Mouse (Mus musculus): ENCODE measurements at regions not wholly inside any gene's neighbourhood (a gene's known extent, or its start where the extent isn't known, plus 50 kb on each side); places are given as distances from the start of the nearest gene placed in this dataset.
"Not testable (repeated sequence)": the region's sequence is repeated elsewhere in the genome, so short reads cannot be mapped to it uniquely, and the experiment has no call there.

GRCm38 (mm10) chr1:193513929-193514710 lies 144.0 kb upstream of the Camk1g start:
- no peak for ATAC-seq (ENCODE audit: insufficient number of reproducible peaks, low FRiP score, low TSS enrichment)

DNA sequence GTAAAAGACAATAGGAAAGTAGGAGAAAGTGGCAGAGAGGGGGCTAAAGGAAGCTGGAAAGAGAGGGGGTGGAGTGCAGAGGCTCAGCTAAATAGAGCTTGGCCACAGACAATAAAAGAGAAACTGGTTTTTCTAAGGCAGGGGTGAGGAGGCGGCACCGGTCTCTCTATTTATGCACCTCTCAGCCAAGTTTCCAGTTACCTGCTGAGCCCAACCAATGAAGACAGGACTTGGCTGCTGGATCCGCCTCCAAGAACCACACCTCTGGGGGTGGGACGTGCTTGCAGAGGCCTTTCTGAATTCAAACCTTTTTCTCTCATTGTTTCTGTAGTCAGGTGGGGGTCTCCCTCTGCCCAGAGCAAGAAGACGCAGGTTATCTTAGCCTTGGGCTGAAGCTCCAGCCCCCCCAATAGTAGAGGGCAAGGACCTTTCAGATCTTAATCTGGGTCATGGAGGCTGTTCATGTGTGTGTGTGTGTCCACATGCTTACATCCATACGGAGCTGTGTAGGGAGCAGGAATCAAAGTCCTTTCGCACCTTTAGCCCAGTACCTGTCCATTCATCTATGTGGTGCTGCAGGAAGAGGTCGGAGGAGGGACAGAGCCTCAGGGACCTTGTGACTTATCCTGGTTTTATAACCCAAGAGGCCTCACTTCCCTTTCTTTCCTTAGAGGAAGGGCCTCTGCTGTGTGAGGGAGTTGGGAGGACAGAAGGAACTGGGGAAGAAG lies 140.1 kb upstream of the Camk1g start:
- no peak for ATAC-seq (ENCODE audit: insufficient number of reproducible peaks, low FRiP score, low TSS enrichment)

DNA sequence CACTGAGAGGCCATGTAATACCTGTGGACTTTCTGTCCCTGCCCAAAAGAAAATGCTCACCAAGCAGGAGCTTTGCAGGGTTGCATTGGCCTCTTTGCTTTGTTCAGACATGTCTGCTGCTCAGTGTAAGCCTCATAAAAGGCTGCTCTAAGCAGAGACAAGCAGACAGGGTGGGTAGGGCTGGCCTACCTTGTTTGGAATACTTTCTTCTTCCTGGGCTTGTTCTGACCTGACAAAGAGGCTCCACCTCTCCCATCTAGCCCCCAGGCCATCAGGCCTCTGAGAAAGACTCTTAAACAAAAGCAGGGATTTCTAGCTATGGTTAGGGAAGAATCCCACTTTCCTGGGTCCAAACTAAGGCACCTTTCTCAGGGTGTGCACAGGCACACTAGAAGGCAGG lies 138.2 kb upstream of the Camk1g start:
- ATAC-seq (ENCODE audit: insufficient number of reproducible peaks, low FRiP score, low TSS enrichment): no peak

DNA sequence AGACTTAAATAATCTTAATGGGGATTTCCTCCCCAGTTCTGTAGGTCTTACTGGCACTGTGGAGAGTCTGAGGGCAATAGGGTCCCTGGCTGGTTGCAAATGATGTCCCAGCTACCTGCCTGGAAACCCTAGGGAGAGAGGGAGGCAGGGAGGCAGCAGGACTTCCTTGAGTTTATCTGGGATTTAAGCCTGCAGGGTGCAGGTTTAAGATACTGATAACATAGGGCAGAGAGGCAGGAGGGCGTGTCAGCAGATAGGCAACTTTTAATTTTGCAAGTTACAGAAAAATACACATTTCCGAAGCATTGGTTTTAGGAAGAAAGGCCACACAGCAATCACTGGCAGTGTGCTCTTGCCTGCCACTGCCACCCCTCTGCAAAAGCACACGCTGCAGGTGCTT lies 136.9 kb upstream of the Camk1g start:
- ATAC-seq (ENCODE audit: insufficient number of reproducible peaks, low FRiP score, low TSS enrichment): no peak

DNA sequence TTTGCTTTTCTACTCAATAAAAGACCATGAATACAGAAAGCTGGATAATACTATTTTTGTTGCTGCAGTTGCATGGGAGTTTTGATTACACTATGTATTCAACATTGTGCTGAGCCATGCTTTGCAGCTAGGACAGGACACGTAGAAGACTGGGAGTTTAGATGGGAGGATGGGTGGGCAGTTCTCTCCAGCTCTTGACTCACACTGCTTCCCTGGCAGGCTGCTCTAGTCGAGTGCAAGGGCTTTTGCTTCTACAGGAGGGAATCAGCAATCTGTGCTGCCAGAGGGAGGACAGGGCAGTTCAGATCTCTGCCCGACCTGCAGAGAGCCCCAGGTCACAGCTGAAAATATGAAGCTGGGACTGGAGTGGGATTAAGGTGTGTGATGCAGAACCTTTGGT lies 135.3 kb upstream of the Camk1g start:
- no peak for ATAC-seq (ENCODE audit: insufficient number of reproducible peaks, low FRiP score, low TSS enrichment)

- no peak for ATAC-seq (ENCODE audit: insufficient number of reproducible peaks, low FRiP score, low TSS enrichment)
These were observed 134.5 kb upstream of the Camk1g start for GRCm38 (mm10) chr1:193504611-193505010.

GRCm38 (mm10) chr1:193503624-193504325 lies 133.7 kb upstream of the Camk1g start:
- ATAC-seq (ENCODE audit: insufficient number of reproducible peaks, low FRiP score, low TSS enrichment): peak; percentile 49

DNA sequence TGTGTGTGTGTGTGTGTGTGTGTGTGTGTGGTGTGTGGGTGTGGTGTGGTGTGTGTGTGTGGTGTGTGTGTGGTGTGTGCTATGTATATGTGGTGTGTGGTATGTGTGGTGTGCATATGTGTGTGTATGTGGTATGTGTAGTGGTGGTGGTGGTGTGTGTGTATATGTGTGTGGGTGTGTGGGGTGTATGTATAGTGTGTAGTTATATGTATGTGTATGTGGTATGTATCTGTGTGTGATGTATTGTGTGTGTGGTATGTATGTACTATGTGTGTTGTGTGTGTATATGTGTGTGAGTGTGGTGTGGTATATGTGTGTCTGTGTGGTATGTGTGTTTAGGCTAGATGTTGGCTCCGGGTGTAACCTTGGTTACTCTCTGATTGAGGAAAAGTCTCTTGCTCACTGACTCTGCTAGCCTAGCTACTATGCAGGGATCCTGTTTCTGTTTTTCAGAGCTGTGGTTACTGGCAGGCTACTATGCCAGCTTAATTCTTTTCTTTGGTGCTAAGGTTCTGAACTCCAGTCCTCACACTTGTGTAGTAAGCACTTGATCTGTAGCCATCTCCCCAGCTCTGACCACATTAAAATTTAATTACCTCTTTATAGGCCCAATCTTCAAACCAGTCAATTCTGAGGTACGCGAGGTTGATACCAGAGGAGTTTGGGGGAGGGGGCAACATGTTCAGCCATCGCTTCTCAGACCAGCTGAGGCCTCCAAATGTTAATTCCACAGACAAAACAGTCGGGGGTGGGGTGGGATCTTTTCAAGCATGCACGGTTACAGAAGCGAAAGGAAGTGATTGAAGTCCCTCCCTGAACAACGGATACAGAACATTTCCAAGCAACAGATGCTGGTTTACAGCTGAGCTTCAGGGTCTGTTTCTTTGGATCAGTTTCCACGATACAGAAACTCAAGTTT lies 126.4 kb upstream of the Camk1g start:
- ATAC-seq (ENCODE audit: insufficient number of reproducible peaks, low FRiP score, low TSS enrichment): no peak

GRCm38 (mm10) chr1:193488039-193488438 lies 117.9 kb upstream of the Camk1g start:
- ATAC-seq (ENCODE audit: insufficient number of reproducible peaks, low FRiP score, low TSS enrichment): no peak

DNA sequence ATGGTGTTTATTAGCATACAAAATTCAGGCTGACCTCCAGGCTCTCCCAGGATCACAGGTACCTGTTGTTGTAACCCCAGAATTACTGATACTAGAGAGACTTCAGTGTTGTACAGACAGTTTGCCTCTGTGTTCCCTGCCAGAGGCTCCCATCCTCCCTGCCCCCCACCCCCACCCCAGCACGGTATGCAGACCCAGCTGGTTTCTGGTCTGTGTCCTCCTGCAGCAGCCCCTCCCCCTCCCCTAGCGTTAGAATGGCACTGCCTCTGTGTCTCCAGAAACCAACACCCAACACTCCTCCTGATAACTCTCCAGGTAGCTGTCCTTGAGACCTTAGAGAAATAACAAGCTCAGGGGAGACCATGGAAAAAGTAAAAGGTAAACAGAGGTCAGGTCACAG lies 116.6 kb upstream of the Camk1g start:
- ATAC-seq (ENCODE audit: insufficient number of reproducible peaks, low FRiP score, low TSS enrichment): not testable (repeated sequence)

- no peak for ATAC-seq (ENCODE audit: insufficient number of reproducible peaks, low FRiP score, low TSS enrichment)
These were observed 114.9 kb upstream of the Camk1g start for GRCm38 (mm10) chr1:193484977-193485376.

DNA sequence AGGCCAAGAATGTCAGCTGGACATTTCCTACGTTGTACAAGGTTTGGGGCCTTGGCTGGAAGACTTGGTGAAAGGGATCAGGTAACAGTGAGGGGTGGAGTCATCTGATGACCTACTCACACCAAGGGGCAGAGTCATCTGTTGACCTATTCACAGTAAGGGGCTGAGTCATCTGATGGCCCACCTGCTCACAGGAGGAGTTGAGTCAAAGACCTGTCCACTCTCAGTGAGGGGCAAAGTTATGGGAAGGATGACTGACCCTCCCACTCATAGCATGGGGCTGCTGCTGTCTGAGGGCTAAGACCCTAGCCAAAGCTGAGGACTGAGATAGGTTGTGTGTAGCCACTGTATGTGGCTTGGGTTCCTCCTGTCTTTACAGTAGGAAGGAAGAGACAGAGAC lies 107.2 kb upstream of the Camk1g start:
- ATAC-seq (ENCODE audit: insufficient number of reproducible peaks, low FRiP score, low TSS enrichment): no peak

- no peak for ATAC-seq (ENCODE audit: insufficient number of reproducible peaks, low FRiP score, low TSS enrichment)
These were observed 106.7 kb upstream of the Camk1g start for GRCm38 (mm10) chr1:193476805-193477204.

- ATAC-seq (ENCODE audit: insufficient number of reproducible peaks, low FRiP score, low TSS enrichment): no peak
These were observed 96.2 kb upstream of the Camk1g start for GRCm38 (mm10) chr1:193466306-193466705.

DNA sequence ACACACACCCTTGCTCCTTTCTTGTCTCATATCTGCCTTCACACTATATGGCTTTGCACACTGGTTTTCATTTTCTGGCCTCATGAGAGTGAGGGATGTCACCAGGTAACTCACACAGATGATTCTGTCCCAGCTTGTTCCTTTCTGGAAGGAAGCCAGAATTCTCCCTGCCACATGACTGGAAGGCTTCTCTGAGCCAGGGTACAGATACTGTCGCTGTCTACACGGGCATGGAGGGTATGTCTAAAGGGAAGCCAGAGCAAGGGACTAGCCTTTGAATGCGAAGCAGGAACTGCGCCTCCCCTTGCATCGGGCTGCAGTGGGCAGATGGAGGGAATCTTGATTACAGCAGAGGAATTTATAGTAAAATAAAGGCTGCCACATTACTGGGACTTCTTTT lies 89.6 kb upstream of the Camk1g start:
- 0 out of 2 replicates have a peak, but pooled peaks have one; percentile 47 for ATAC-seq (ENCODE audit: insufficient number of reproducible peaks, low FRiP score, low TSS enrichment)

DNA sequence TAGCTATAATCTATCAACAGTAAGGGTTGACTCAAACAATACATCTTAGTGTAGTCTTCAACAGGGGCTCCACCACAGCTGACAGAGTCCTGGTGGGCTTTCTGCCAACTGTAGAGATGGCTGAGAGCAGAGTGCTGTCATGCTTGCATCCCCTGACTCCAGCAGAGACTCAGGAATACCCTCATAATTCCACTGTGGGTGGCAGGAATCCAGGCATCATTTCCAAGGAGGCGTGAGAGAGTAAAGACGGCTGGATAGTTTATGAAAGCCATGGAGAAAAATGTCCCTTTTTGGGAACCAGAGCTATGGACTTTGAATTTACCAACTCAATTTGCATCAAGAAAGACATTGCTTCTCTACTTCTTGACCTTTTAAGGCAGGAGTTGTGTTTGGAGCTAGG lies 87.8 kb upstream of the Camk1g start:
- no peak for ATAC-seq (ENCODE audit: insufficient number of reproducible peaks, low FRiP score, low TSS enrichment)

GRCm38 (mm10) chr1:193453654-193454053 lies 83.6 kb upstream of the Camk1g start:
- ATAC-seq (ENCODE audit: insufficient number of reproducible peaks, low FRiP score, low TSS enrichment): no peak

DNA sequence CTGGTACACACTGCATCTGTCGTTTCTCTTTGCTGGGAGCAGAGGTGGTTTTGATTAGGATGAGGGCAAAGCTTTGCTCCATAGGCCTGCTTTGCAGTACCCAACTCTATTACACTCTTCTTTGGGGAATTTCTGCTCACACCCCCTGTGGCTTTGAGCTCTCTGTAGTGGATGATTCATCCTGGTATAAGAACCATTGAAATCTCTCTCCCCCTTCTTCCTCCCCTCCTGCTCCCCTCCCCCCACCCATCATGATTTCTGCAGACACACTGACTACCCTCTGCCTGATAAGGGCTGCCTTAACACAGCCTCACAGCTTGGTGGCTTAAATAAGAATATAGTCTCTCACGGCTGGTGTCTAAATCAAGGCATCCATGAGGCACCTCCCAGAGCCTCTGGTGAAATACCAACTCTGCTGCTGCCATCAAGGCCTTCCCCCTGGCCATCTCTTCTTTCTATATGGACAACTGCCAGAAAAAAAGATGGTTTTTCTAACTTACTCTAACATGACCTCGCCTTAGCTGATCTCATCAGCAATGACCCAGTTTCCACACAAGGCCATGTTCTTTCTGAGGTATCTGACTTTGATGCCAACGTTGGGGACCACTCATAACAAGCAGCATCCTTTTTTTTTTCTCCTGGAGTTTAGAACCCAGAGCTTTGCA lies 81.5 kb upstream of the Camk1g start:
- ATAC-seq (ENCODE audit: insufficient number of reproducible peaks, low FRiP score, low TSS enrichment): no peak

- ATAC-seq (ENCODE audit: insufficient number of reproducible peaks, low FRiP score, low TSS enrichment): no peak
These were observed 80.7 kb upstream of the Camk1g start for GRCm38 (mm10) chr1:193450814-193451213.

DNA sequence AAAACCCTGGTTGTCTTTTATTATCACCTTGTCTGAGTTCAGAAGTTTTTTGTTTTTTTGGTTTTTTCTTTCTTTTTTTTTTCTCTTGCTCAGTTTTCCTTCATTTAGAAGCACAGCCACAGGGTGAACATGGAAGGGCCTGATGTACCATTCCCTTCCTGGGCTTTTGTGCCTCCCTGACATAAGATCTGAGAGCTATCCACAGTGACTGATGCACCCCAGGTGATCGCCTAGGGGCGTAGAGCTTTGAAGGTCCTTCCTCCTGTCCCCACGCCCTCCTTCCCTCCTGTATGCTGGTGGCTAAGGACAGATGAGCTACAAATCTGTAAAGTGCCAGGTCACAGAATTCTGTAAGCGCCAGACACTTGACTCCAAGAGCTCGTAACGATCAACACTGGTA lies 80.1 kb upstream of the Camk1g start:
- ATAC-seq (ENCODE audit: insufficient number of reproducible peaks, low FRiP score, low TSS enrichment): no peak
